Mouse (Mus musculus) brain, embryonic 14.5 days (tissue): Measurements from ENCODE around the gene Tmem100.

Experiments
- CTCF ChIP-seq: fragments of 200-500 bp; IDR thresholded peaks from 2 replicates; pipeline ENCODE4 v1.5.1; 2012; ENCODE audit warnings: inconsistent platforms, mild to moderate bottlenecking, moderate library complexity, borderline replicate concordance; ENCODE audit not compliant: insufficient read depth, insufficient read length; ENCODE audit errors: extremely low read depth
- POLR2A ChIP-seq: fragments of 200-500 bp; IDR thresholded peaks from 2 replicates; pipeline ENCODE4 v1.6.1; 2012; ENCODE audit warnings: mild to moderate bottlenecking, inconsistent platforms, borderline replicate concordance; ENCODE audit not compliant: poor library complexity, insufficient read depth, insufficient read length, severe bottlenecking; ENCODE audit errors: extremely low read depth

DNA sequence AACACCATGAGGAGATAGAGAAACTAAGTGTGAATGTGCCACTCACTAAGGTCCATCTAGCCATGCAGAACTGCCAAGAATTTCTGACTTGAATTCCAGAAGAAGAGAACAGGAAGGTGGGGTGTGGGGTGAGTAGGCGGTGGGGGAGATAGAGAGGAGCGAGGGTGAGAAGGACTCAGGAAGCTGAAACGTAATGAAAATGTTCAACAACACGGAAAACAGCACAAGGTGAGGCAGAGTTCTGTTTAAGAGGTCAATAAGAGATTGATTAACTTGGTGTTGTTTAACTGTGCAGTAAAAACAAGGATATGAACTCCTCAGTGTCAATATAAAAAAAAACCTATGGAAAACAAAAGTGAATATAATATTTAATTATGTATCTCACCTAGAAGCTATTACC is 24.0 kb upstream of the Tmem100 start:
- TF ChIP-seq POLR2A: no peak
- no peak for TF ChIP-seq CTCF
